Mouse (Mus musculus) layer of hippocampus, adult 9-11 months (tissue): Measurements from ENCODE around the gene Rin3.

Source experiments
- DNase-seq: peaks from one replicate; pipeline ENCODE4 v3.0.0; 2022

The Rin3 gene

GRCm38 (mm10) chr12:102282126-102282525, 722 bp upstream of the Rin3 start:
- DNase-seq = no peak

GRCm38 (mm10) chr12:102283483-102284266, 827 bp downstream of the Rin3 start:
- no peak for DNase-seq

- no peak for DNase-seq
Observed at GRCm38 (mm10) chr12:102284267-102284610, 1.4 kb downstream of the Rin3 start.

- DNase-seq = no peak
Observed at GRCm38 (mm10) chr12:102284618-102285159, 1.8 kb downstream of the Rin3 start.

- DNase-seq = no peak
Observed at GRCm38 (mm10) chr12:102285318-102285717, 2.5 kb downstream of the Rin3 start.

GRCm38 (mm10) chr12:102285779-102286178, 2.9 kb downstream of the Rin3 start:
- DNase-seq = no peak

- DNase-seq = no peak
Observed at GRCm38 (mm10) chr12:102286681-102287414, 4.0 kb downstream of the Rin3 start.

GRCm38 (mm10) chr12:102287904-102288602, 5.2 kb downstream of the Rin3 start:
- no peak for DNase-seq

- DNase-seq = no peak
Observed at GRCm38 (mm10) chr12:102288846-102289245, 6.0 kb downstream of the Rin3 start.

- DNase-seq = no peak
Observed at GRCm38 (mm10) chr12:102289568-102289967, 6.7 kb downstream of the Rin3 start.

- DNase-seq = no peak
Observed at GRCm38 (mm10) chr12:102290662-102291061, 7.8 kb downstream of the Rin3 start.

- DNase-seq = no peak
Observed at GRCm38 (mm10) chr12:102291686-102292085, 8.8 kb downstream of the Rin3 start.

GRCm38 (mm10) chr12:102292501-102293215, 9.8 kb downstream of the Rin3 start:
- DNase-seq = no peak

GRCm38 (mm10) chr12:102294634-102295033, 11.8 kb downstream of the Rin3 start:
- no peak for DNase-seq

- no peak for DNase-seq
Observed at GRCm38 (mm10) chr12:102295230-102295629, 12.4 kb downstream of the Rin3 start.

GRCm38 (mm10) chr12:102295662-102296061, 12.8 kb downstream of the Rin3 start:
- no peak for DNase-seq

GRCm38 (mm10) chr12:102296361-102296760, 13.5 kb downstream of the Rin3 start:
- no peak for DNase-seq

- DNase-seq = no peak
Observed at GRCm38 (mm10) chr12:102296967-102297366, 14.1 kb downstream of the Rin3 start.

GRCm38 (mm10) chr12:102299209-102299608, 16.4 kb downstream of the Rin3 start:
- no peak for DNase-seq

- no peak for DNase-seq
Observed at GRCm38 (mm10) chr12:102301585-102301984, 18.7 kb downstream of the Rin3 start.

- peak; percentile 49 for DNase-seq
Observed at GRCm38 (mm10) chr12:102302322-102302721, 19.5 kb downstream of the Rin3 start.

- DNase-seq = no peak
Observed at GRCm38 (mm10) chr12:102302831-102303351, 20.0 kb downstream of the Rin3 start.
